Mouse (Mus musculus): ENCODE data around the gene 2810408A11Rik. TPM values are rescaled to one million over a fixed set of nuclear protein-coding genes. Genes with fewer than 3 reads are reported as not detected.

Gene 2810408A11Rik
- polyA plus RNA-seq, 1 experiment from 2014 or later: 5.3 TPM

DNA sequence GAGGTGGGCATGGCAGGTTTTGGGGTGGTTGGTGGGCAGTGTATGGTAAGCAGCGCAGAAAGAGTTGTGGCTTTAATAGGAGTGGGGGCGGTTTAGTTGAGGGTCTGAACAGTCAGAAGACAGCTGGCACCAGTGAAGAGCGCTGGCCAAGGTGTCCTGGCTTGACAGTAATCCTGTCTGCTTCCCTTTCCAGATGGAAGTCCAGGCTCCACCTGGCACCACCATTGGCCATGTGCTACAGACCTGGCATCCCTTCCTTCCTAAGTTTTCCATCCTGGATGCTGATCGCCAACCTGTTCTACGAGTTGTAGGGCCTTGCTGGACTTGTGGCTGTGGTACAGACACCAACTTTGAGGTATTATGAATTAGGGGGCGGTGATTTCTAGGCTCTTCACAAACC, 52.8 kb downstream of the 2810408A11Rik start:
- Histone ChIP-seq H3K9ac (ENCODE audit: low read depth, low read length) (no peak overlapping the region), H3K4me3 (ENCODE audit: low read depth, low read length) (0 out of 2 replicates have a peak overlapping the region, but pooled peaks have one; percentile 74), H3K4me1 (ENCODE audit: control insufficient read depth, insufficient read depth, low read length) (peaks cover 15% of the 10 kb centered on the region), H3K36me3 (ENCODE audit: control insufficient read depth, insufficient read depth, low read length) (peaks cover 13% of the 10 kb centered on the region; the same call in 1 of the 2 replicates), H3K9me3 (replicated peaks; ENCODE audit: control insufficient read depth, low read length) (no peaks in the 10 kb centered on the region), H3K27ac (ENCODE audit: low read depth, low read length) (no peak overlapping the region), H3K4me2 (peak overlapping the region; percentile 89), H3K27me3 (ENCODE audit: control insufficient read depth, insufficient read depth, low read length) (no peaks in the 10 kb centered on the region)
- WGBS (ENCODE audit: insufficient replicate concordance): 96% methylated on average over 6 of the region's 6 CpGs
- no peak for ATAC-seq (replicated peaks; ENCODE audit: insufficient number of reproducible peaks, low FRiP score, low TSS enrichment)

Small RNAs within 50 kb of the gene (microRNA-seq; reads per million reads assigned to microRNA genes)
- not detected for gene Mir6924 (ENCODE audit: borderline number of aligned reads)

Other genes with a start within 250 kb of the 2810408A11Rik start
- gene Sox15, start 245.7 kb downstream of the 2810408A11Rik start, polyA plus RNA-seq (2014; fragmentation: Nextera tagmentation; extraction: Ambion mirVana): not detected in 2 replicates
- 16.5 and 35.1 TPM in 2 replicates for gene Mpdu1, start 238.3 kb downstream of the 2810408A11Rik start, polyA plus RNA-seq (2014; fragmentation: Nextera tagmentation; extraction: Ambion mirVana)
- 4.2 and 4.7 TPM in 2 replicates for gene Cd68, start 234.8 kb downstream of the 2810408A11Rik start, polyA plus RNA-seq (2014; fragmentation: Nextera tagmentation; extraction: Ambion mirVana)
- gene Eif4a1, start 228.6 kb downstream of the 2810408A11Rik start, polyA plus RNA-seq (2014; fragmentation: Nextera tagmentation; extraction: Ambion mirVana): 530 and 592 TPM in 2 replicates
- gene Senp3, start 218.9 kb downstream of the 2810408A11Rik start, polyA plus RNA-seq (2014; fragmentation: Nextera tagmentation; extraction: Ambion mirVana): 70.2 and 81.4 TPM in 2 replicates
- 0.24 TPM in 1 of 2 replicates, not detected in the other for gene Tnfsf13, start 215.2 kb downstream of the 2810408A11Rik start, polyA plus RNA-seq (2014; fragmentation: Nextera tagmentation; extraction: Ambion mirVana)
- 4.4 TPM in 2 replicates for gene Tnfsf12, start 205.1 kb downstream of the 2810408A11Rik start, polyA plus RNA-seq (2014; fragmentation: Nextera tagmentation; extraction: Ambion mirVana)
- 3.0 and 4.2 TPM in 2 replicates for gene Tnfsfm13, start 204.9 kb downstream of the 2810408A11Rik start, polyA plus RNA-seq (2014; fragmentation: Nextera tagmentation; extraction: Ambion mirVana)
- 29.0 and 36.7 TPM in 2 replicates for gene Polr2a, start 142.3 kb downstream of the 2810408A11Rik start, polyA plus RNA-seq (2014; fragmentation: Nextera tagmentation; extraction: Ambion mirVana)
- 0.10 TPM in 1 of 2 replicates, not detected in the other for gene Slc35g3, start 139.0 kb downstream of the 2810408A11Rik start, polyA plus RNA-seq (2014; fragmentation: Nextera tagmentation; extraction: Ambion mirVana)
- gene Zbtb4, start 135.1 kb downstream of the 2810408A11Rik start, polyA plus RNA-seq (2014; fragmentation: Nextera tagmentation; extraction: Ambion mirVana): 2.1 and 3.1 TPM in 2 replicates
- gene Chrnb1, start 105.0 kb downstream of the 2810408A11Rik start, polyA plus RNA-seq (2014; fragmentation: Nextera tagmentation; extraction: Ambion mirVana): 3.7 and 4.5 TPM in 2 replicates
- gene Fgf11, start 99.1 kb downstream of the 2810408A11Rik start, polyA plus RNA-seq (2014; fragmentation: Nextera tagmentation; extraction: Ambion mirVana): 1.5 and 2.5 TPM in 2 replicates
- gene Tmem102, start 95.4 kb downstream of the 2810408A11Rik start, polyA plus RNA-seq (2014; fragmentation: Nextera tagmentation; extraction: Ambion mirVana): 1.1 and 1.5 TPM in 2 replicates
- gene Gm39566, start 85.7 kb downstream of the 2810408A11Rik start, polyA plus RNA-seq (2014; fragmentation: Nextera tagmentation; extraction: Ambion mirVana): not detected in 2 replicates
- not detected in 2 replicates for gene Spem2, start 82.5 kb downstream of the 2810408A11Rik start, polyA plus RNA-seq (2014; fragmentation: Nextera tagmentation; extraction: Ambion mirVana)
- gene Spem1, start 78.8 kb downstream of the 2810408A11Rik start, polyA plus RNA-seq (2014; fragmentation: Nextera tagmentation; extraction: Ambion mirVana): not detected in 2 replicates
- gene Nlgn2, start 63.2 kb downstream of the 2810408A11Rik start, polyA plus RNA-seq (2014; fragmentation: Nextera tagmentation; extraction: Ambion mirVana): 3.1 and 3.3 TPM in 2 replicates
- 321 and 331 TPM in 2 replicates for gene Tmem256, start 62.5 kb downstream of the 2810408A11Rik start, polyA plus RNA-seq (2014; fragmentation: Nextera tagmentation; extraction: Ambion mirVana)
- gene Plscr3, start 54.6 kb downstream of the 2810408A11Rik start, polyA plus RNA-seq (2014; fragmentation: Nextera tagmentation; extraction: Ambion mirVana): 65.9 and 75.2 TPM in 2 replicates
- gene Tnk1, start 42.3 kb downstream of the 2810408A11Rik start, polyA plus RNA-seq (2014; fragmentation: Nextera tagmentation; extraction: Ambion mirVana): 0.23 and 0.39 TPM in 2 replicates
- not detected in 2 replicates for gene Tmem95, start 23.0 kb downstream of the 2810408A11Rik start, polyA plus RNA-seq (2014; fragmentation: Nextera tagmentation; extraction: Ambion mirVana)
- 3.3 and 3.8 TPM in 2 replicates for gene Kctd11, start 19.6 kb downstream of the 2810408A11Rik start, polyA plus RNA-seq (2014; fragmentation: Nextera tagmentation; extraction: Ambion mirVana)
- gene Acap1, start 5.4 kb downstream of the 2810408A11Rik start, polyA plus RNA-seq (2014; fragmentation: Nextera tagmentation; extraction: Ambion mirVana): 7.2 and 8.1 TPM in 2 replicates
- 9.3 and 10.8 TPM in 2 replicates for gene Neurl4, start 85 bp upstream of the 2810408A11Rik start, polyA plus RNA-seq (2014; fragmentation: Nextera tagmentation; extraction: Ambion mirVana)
- 53.2 and 62.2 TPM in 2 replicates for gene Gps2, start 12.9 kb upstream of the 2810408A11Rik start, polyA plus RNA-seq (2014; fragmentation: Nextera tagmentation; extraction: Ambion mirVana)
- 1,428 and 1,516 TPM in 2 replicates for gene Eif5a, start 21.0 kb upstream of the 2810408A11Rik start, polyA plus RNA-seq (2014; fragmentation: Nextera tagmentation; extraction: Ambion mirVana)
- 1.5 and 4.3 TPM in 2 replicates for gene Ybx2, start 34.8 kb upstream of the 2810408A11Rik start, polyA plus RNA-seq (2014; fragmentation: Nextera tagmentation; extraction: Ambion mirVana)
- 22.0 and 22.8 TPM in 2 replicates for gene Slc2a4, start 47.2 kb upstream of the 2810408A11Rik start, polyA plus RNA-seq (2014; fragmentation: Nextera tagmentation; extraction: Ambion mirVana)
- gene Cldn7, start 63.8 kb upstream of the 2810408A11Rik start, polyA plus RNA-seq (2014; fragmentation: Nextera tagmentation; extraction: Ambion mirVana): 2.4 and 3.0 TPM in 2 replicates
- 20.3 and 22.2 TPM in 2 replicates for gene Ctdnep1, start 80.2 kb upstream of the 2810408A11Rik start, polyA plus RNA-seq (2014; fragmentation: Nextera tagmentation; extraction: Ambion mirVana)
- 120 and 130 TPM in 2 replicates for gene Elp5, start 81.5 kb upstream of the 2810408A11Rik start, polyA plus RNA-seq (2014; fragmentation: Nextera tagmentation; extraction: Ambion mirVana)
- gene Gabarap, start 90.2 kb upstream of the 2810408A11Rik start, polyA plus RNA-seq (2014; fragmentation: Nextera tagmentation; extraction: Ambion mirVana): 481 and 489 TPM in 2 replicates
- gene Phf23, start 94.8 kb upstream of the 2810408A11Rik start, polyA plus RNA-seq (2014; fragmentation: Nextera tagmentation; extraction: Ambion mirVana): 27.3 and 29.9 TPM in 2 replicates
- gene Dvl2, start 99.6 kb upstream of the 2810408A11Rik start, polyA plus RNA-seq (2014; fragmentation: Nextera tagmentation; extraction: Ambion mirVana): 18.6 and 18.9 TPM in 2 replicates
- 94.1 and 111 TPM in 2 replicates for gene Acadvl, start 114.4 kb upstream of the 2810408A11Rik start, polyA plus RNA-seq (2014; fragmentation: Nextera tagmentation; extraction: Ambion mirVana)
- gene Dlg4, start 116.0 kb upstream of the 2810408A11Rik start, polyA plus RNA-seq (2014; fragmentation: Nextera tagmentation; extraction: Ambion mirVana): 10.2 and 10.4 TPM in 2 replicates
- gene Asgr1, start 153.1 kb upstream of the 2810408A11Rik start, polyA plus RNA-seq (2014; fragmentation: Nextera tagmentation; extraction: Ambion mirVana): 0.13 TPM in 1 of 2 replicates, not detected in the other
- gene Asgr2, start 191.7 kb upstream of the 2810408A11Rik start, polyA plus RNA-seq (2014; fragmentation: Nextera tagmentation; extraction: Ambion mirVana): 0.57 TPM in 1 of 2 replicates, not detected in the other
- 0.17 and 0.29 TPM in 2 replicates for gene Mgl2, start 229.3 kb upstream of the 2810408A11Rik start, polyA plus RNA-seq (2014; fragmentation: Nextera tagmentation; extraction: Ambion mirVana)